Mouse (Mus musculus) ZHBTc4 (cell line): ENCODE data around the gene Lgr6.

ENCODE experiments used
- DNase-seq: peaks from one replicate; pipeline ENCODE4 v3.0.0-alpha.2; 2011; ENCODE audit warnings: low read depth, low spot score

Gene Lgr6

DNA sequence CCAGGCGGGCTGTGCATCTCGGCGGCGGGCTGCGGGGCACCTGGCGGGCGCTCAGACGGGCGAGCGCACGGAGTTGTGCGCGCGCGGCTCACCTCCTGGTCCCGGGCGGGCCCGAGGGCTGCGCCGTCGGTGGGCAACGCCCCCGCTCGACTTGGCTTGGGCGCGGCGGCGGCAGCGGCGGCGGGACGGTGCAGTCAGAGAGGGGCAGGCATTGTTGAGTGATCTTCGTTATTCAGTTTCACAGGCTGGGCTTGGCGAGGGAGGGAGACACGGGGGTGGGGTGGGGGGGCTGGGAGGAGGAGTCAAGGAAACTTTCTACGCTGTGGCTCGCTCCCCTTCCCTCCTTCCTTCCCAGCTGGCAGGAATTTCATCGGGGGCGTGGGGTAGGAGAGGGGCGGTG lies at the start of gene Lgr6:
TSS of gene Lgr6 (minus strand) at position 153 of the 400 bp plus-strand sequence.
- peak; percentile 88 for DNase-seq

GRCm38 (mm10) chr1:135154411-135154959 lies 49.4 kb upstream of the Lgr6 start:
- peak; percentile 93 for DNase-seq

GRCm38 (mm10) chr1:135154011-135154410 lies 48.9 kb upstream of the Lgr6 start:
- no peak for DNase-seq

DNA sequence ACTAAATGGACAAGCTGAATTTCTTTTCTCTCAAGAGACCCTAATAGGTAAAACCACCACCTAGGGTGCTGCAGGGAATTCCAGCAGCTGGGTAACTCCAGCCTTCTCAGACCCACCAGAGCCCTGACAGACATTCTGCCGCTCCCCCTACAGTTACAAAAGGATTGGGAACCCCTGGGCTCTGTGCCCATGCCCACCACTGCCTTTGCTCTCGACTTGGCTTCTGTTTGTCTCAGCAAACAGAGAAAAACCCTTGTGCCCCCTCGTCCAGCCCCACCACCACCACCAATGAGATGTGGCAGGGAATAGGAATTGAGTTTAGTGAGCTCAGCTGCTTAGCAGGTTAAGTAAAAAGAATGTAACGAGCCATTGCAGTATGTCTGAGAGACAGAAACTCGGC lies 43.9 kb upstream of the Lgr6 start:
- DNase-seq, result no peak

DNA sequence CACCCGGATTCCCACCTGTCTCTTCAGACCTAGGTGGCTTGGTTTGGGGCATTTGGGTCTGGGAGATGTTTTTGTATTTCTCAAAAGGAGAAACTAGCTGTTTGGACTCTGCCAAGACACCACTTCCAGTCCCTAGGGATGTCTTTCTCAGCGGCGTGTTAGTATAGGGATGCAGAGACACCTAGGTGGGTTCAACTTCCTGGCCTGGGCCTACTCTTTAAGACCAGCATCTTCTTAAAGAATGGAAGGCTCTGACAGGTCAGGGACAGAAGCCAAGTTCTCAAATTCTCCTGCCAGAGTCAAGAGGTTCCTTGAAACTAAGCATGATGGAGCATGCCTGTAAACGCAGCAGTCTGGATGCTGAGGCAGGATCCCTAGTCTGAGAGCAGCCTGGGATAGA lies 43.4 kb upstream of the Lgr6 start:
- no peak for DNase-seq

- DNase-seq, result no peak
These were observed 42.6 kb upstream of the Lgr6 start for GRCm38 (mm10) chr1:135147702-135148058.

GRCm38 (mm10) chr1:135146946-135147701 lies 42.0 kb upstream of the Lgr6 start:
- peak; percentile 78 for DNase-seq

DNA sequence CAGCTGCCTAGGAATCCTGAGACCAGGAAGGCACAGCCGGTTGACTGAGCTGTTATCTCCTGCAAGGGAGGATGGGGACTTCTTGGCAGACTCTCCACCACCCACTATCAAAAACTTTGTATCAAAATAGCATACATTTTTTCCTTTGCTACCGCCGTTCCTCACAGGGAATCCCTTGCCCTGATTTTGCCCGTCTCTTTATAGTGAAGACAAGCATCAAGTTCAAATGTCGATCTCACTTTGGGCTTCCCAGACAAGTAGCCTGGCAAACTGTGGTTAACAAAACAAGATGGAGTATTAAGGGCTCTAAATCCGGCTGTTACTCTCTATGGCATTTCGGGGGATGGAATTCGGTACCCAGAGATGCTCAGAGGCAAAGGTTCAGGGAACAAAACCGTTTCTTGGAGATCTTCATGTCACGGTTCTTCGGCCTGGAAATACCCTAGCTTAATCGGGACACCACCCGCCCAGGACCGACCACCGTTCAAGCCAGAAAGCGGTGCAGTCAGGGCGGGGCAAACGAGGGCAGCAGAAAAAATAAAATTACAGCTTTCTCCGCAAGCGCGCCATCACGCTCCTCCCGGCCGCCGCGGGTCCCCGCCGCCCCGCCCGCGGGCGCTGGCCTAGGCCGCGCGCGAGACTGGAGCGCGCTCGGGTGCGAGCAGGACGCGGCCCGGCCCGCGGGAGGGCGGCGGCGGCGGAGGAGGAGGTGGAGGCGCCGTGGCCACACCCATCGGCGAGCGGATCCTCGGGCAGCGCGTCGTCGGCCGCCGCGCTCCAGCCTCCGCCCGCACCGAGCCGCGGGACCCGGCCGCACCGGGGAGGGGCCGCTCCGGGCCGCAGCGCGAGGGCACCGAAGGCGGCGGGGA lies 41.2 kb upstream of the Lgr6 start, which contains the start of gene Arl8a:
TSS of gene Arl8a (plus strand) at position 748 of the 869 bp plus-strand sequence.
- peak; percentile 85 for DNase-seq

GRCm38 (mm10) chr1:135143940-135144339 lies 38.9 kb upstream of the Lgr6 start:
- DNase-seq, result no peak

DNA sequence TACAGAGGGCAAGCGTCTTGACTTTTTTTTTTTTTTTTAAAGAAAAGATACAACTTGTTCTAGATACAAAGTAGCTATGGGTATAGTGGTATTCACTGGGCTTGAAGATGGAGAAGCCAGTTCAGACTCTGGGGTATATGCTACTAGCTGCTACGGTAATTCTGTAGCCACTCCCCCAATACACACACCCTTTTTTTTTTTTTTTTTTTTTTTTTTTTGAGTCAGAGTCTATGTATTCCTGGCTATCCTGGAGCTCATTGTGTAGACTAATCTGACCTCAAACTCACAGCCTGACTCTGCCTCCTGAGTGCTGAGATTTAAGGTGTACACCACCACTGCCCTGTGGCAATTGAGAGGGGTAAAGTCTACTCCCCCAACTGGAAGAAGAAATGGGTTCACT lies 37.4 kb upstream of the Lgr6 start:
- no peak for DNase-seq

DNA sequence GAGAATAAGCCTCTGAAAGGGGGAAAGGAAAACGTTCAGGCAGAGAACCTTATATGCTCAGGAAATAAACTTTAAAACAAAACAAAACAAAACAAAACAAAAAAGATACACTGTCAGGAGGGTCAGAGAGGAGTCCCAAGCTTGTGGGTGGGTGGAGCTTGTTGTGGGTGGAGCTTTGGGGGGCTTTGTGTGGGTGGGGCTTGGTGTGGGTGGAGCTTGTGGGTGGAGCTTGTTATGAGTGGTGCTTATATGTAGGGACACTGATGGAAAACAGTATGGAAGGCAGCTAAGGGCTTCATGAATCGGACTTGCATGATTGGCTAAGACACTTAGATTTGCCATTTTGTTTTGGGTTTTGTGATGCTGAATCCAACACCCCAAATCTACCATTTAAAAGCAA lies 34.8 kb upstream of the Lgr6 start:
- DNase-seq, result peak; percentile 86

DNA sequence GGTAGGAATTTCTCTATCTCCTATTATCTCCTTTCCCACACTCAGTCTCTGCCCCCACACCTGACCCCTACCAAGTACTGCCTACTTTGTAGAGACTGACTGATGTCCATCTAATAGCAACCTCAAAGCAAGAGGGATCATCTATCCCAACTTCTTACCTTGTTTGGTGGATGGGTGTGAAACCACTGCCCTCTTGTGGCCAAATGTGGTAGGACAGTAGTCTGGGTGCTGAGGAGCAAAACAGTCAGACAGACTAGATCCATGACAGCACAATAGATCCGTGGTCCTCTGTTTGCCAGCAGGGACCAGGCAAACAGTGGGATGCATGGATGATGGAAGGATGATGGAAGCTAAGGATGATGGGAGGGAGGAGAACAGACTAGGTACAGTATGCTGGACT lies 31.4 kb upstream of the Lgr6 start:
- peak; percentile 87 for DNase-seq

DNA sequence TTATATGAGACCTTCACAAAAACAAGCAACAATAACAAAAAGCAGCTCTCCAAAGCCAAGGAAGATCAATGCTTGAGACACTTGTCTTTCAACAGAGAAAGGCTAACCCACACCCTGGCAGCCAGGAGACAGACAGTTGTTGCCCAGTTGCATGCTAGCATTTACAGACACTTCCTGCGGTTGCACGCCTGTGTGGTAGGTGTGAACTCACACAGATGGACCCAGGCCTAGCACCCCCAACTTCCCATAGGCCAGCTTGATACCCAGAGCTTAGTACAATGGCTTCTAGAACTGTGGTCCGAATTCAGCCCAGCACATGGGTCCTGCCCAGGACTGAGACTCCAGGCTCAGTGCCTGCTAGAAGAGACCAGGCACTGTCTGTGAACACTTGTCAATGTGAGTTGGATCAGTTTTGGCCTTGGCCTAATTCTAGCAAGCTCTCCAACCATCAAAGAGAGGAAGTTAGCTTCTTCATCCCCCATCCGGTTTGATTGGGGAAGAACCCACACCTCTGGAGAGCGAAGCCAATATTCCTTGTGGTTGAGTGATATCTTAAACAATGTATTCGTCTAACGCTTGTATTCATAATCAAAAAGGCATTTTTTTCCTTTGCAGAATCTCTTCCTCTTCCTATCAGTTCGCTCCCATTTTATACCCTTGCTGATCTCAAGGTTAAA lies 30.2 kb upstream of the Lgr6 start:
- no peak for DNase-seq

DNA sequence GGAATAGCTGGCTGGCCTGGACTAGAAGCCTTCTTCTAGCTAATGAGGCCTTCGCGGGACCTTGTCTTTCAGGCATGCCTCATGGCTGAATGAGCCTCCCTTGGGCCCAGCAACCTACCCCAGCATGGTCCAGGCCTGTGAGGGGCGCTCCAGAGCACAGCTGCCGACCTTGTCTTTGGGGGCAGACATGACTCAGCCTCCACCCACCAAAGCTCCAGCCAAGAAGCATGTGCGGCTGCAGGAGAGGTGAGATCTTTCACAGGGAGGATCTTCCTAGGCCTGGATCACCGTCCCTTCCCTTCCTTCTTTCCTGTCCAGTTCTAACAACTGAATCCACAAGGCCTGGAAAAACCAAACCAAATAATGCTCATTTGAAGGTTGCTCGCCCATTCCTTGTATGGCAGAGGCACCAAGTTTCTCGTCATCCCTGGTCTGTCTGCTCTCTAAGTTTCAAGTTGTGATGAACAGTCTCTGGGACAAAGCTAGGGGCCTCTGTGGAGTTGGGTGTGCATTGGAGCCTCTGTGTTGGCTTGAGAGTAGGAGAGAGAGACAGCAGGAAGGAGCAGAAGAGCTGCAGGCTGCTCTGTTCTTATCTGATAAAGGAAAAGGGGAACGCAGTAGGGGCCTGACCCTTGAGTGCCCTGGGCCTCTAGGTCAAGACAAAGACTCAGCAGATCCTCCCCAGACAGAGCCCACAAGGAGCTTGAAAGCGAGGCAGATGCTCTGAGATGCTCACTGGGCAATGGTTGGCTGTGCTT lies 28.8 kb upstream of the Lgr6 start:
- DNase-seq, result no peak

GRCm38 (mm10) chr1:135132893-135133369 lies 27.9 kb upstream of the Lgr6 start:
- no peak for DNase-seq

DNA sequence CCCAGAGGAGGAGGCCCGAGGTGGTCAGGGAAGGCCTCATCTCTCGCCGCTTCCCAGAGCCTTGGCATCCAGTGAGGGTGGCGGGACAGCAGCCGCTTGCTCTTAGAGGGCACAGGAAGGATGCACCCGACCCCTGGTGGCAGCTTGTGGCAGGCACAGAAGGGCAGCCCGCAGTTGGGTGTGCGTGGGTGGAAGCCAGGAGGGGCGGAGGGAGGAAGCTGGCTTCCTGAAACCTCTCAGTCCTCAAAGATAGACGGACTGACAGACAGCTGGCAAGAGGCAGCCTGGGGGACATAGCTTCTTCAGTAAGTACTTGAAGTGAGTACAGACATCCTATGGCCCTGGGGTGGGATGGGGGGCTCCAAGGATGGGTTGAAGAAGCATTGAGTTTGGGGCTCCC lies 27.4 kb upstream of the Lgr6 start, which contains the start of gene Ptpn7:
TSS of gene Ptpn7 (plus strand) at position 228 of the 400 bp plus-strand sequence.
- DNase-seq, result peak; percentile 79

DNA sequence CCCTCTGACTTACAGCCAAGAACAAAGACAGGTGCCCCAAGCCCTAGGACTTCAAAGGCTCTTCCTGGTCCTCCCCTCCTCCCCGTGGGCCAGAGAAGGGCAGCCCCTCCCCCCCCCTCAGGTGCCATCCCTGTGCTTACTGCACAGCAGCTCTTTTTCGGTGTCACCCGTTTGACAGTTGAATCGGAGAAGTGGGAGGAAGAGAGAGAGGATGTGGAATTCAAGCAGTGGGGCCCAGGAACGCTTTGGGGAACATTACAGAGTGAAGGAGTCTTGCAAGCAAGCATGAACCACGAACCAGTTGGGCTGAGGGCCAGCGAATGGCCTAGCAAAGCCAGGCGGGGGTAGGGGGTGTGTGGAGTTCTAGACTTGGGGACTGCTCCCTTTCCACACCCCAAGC lies 26.5 kb upstream of the Lgr6 start:
- DNase-seq, result no peak

- DNase-seq, result no peak
These were observed 26.0 kb upstream of the Lgr6 start for GRCm38 (mm10) chr1:135131034-135131433.

GRCm38 (mm10) chr1:135130376-135131018 lies 25.4 kb upstream of the Lgr6 start:
- DNase-seq, result peak; percentile 72

- DNase-seq, result no peak
These were observed 24.6 kb upstream of the Lgr6 start for GRCm38 (mm10) chr1:135129543-135130183.
